Mouse (Mus musculus) small intestine, adult 2 months (tissue): Measurements from ENCODE around the gene Polr1b. TPM values are rescaled to one million over a fixed set of nuclear protein-coding genes. Genes with fewer than 3 reads are reported as not detected.

Experiments
- H3K27ac ChIP-seq: fragments of 200-500 bp; 2 replicates; pipeline ENCODE4 v1.5.1; 2012; ENCODE audit warnings: low read depth, low read length, control low read depth, inconsistent platforms; ENCODE audit not compliant: insufficient read depth
- H3K27me3 ChIP-seq: fragments of 200-500 bp; 2 replicates; pipeline ENCODE4 v1.6.1; 2012; ENCODE audit warnings: mild to moderate bottlenecking, moderate library complexity, low read length, inconsistent platforms; ENCODE audit not compliant: control insufficient read depth, insufficient read depth
- H3K36me3 ChIP-seq: fragments of 200-500 bp; 2 replicates; pipeline ENCODE4 v1.6.1; 2012; ENCODE audit warnings: mild to moderate bottlenecking, low read length, control low read depth, inconsistent platforms; ENCODE audit not compliant: control insufficient read depth, insufficient read depth
- H3K4me1 ChIP-seq: fragments of 200-500 bp; 2 replicates; pipeline ENCODE4 v1.6.1; 2012; ENCODE audit warnings: low read length, inconsistent platforms, mixed read lengths; ENCODE audit not compliant: control insufficient read depth, insufficient read depth, insufficient read length
- H3K4me3 ChIP-seq: fragments of 200-500 bp; 2 replicates; pipeline ENCODE4 v1.5.1; 2012; ENCODE audit warnings: low read depth, mild to moderate bottlenecking, control low read depth, inconsistent platforms, low read length, moderate library complexity
- CTCF ChIP-seq: fragments of 200-500 bp; IDR thresholded peaks from 2 replicates; pipeline ENCODE4 v1.5.1; 2012; ENCODE audit warnings: low read depth, mild to moderate bottlenecking, control low read depth, inconsistent platforms, low read length, moderate library complexity, mixed read lengths; ENCODE audit not compliant: insufficient replicate concordance, insufficient read length; ENCODE audit errors: extremely low read depth
- POLR2A ChIP-seq: fragments of 200-500 bp; IDR thresholded peaks from 2 replicates; pipeline ENCODE4 v1.6.1; 2012; ENCODE audit warnings: low read depth, mild to moderate bottlenecking, control low read depth, inconsistent platforms, low read length, moderate library complexity
- WGBS: fragments of 180-500 bp; shearing (Covaris S2); methylation state at CpG from one replicate; pipeline ENCODE4 v1.1.7; 2018; 5-methylcytosine and 5-hydroxymethylcytosine counted together
- polyA plus RNA-seq: library from polyadenylated mRNA; depleted of rRNA; stranded (reverse); fragments of >200 nt; gene quantifications from 2 replicates; pipeline ENCODE4 v1.2.3, GENCODE M21; 2012; rRNA removed

The Polr1b gene
- polyA plus RNA-seq, 1 experiment = 7.6 TPM

GRCm38 (mm10) chr2:129173386-129173785 is 72.6 kb downstream of the Polr1b start:
- TF ChIP-seq POLR2A (no peak), CTCF (no peak)
- no peaks in the 10 kb centered on the region for H3K36me3 ChIP-seq
- no peak overlapping the region for H3K4me3 ChIP-seq
- no peaks in the 10 kb centered on the region; the same call in 1 of the 2 replicates for H3K27me3 ChIP-seq
- H3K4me1 ChIP-seq = no peaks in the 10 kb centered on the region; the same call in 1 of the 2 replicates
- no peak overlapping the region for H3K27ac ChIP-seq
- 65% methylated on average over 10 of the region's 10 CpGs for WGBS

- H3K4me1 ChIP-seq = no peaks in the 10 kb centered on the region; the same call in 1 of the 2 replicates
- 19% methylated on average over 7 of the region's 7 CpGs for WGBS
- no peak overlapping the region for H3K4me3 ChIP-seq
- no peaks in the 10 kb centered on the region; the same call in 1 of the 2 replicates for H3K27me3 ChIP-seq
- no peak overlapping the region for H3K27ac ChIP-seq
- TF ChIP-seq CTCF (peak; percentile 67), POLR2A (no peak)
- no peaks in the 10 kb centered on the region for H3K36me3 ChIP-seq
Observed at GRCm38 (mm10) chr2:129174474-129174873, 73.7 kb downstream of the Polr1b start.

DNA sequence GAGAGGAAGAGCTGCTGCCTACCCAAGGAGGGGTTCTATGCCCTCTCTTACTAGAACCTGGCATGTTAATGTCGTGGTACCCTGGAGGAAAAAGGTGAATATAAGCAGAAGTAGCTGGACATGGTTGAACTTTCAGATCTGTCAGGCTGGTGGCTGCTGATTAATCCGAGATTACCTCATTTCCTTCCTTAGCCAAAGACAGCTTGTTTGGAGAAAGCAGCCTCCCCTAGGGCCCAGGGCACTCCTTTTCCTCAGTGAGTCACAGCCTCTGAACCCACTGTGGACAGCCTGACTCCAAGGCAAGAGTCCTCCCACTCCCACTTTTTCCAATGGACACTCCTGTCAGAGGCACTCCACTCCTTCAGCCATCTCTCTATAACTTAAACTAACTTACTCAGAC is 74.8 kb downstream of the Polr1b start:
- Histone ChIP-seq H3K4me3 (no peak overlapping the region), H3K27ac (no peak overlapping the region), H3K27me3 (no peaks in the 10 kb centered on the region; the same call in 1 of the 2 replicates), H3K4me1 (no peaks in the 10 kb centered on the region; the same call in 1 of the 2 replicates), H3K36me3 (no peaks in the 10 kb centered on the region)
- WGBS = 29% methylated on average over 2 of the region's 2 CpGs
- TF ChIP-seq POLR2A (no peak), CTCF (no peak)

Other genes starting within 250 kb of the Polr1b start
- 1.8 and 3.9 TPM in 2 replicates for gene Fbln7, start 238.0 kb upstream of the Polr1b start, polyA plus RNA-seq
- gene Zc3h8, start 156.9 kb upstream of the Polr1b start, polyA plus RNA-seq = 0.33 and 0.44 TPM in 2 replicates
- gene Zc3h6, start 133.6 kb upstream of the Polr1b start, polyA plus RNA-seq = 0.27 and 0.72 TPM in 2 replicates
- 0.71 and 2.1 TPM in 2 replicates for gene Gm10762, start 133.3 kb upstream of the Polr1b start, polyA plus RNA-seq
- 0.03 TPM in 1 of 2 replicates, not detected in the other for gene Vinac1, start 52.8 kb upstream of the Polr1b start, polyA plus RNA-seq
- gene Ttl, start 35.1 kb upstream of the Polr1b start, polyA plus RNA-seq = 1.3 and 1.8 TPM in 2 replicates
- 9.7 and 21.0 TPM in 2 replicates for gene Chchd5, start 28.7 kb downstream of the Polr1b start, polyA plus RNA-seq
- gene Slc20a1, start 97.8 kb downstream of the Polr1b start, polyA plus RNA-seq = 4.8 and 6.6 TPM in 2 replicates
- gene Ckap2l, start 196.2 kb downstream of the Polr1b start, polyA plus RNA-seq = 0.47 and 0.91 TPM in 2 replicates
- gene Il1a, start 209.0 kb downstream of the Polr1b start, polyA plus RNA-seq = 0.19 and 0.23 TPM in 2 replicates